Mouse (Mus musculus): ENCODE data around the gene Gm20662. TPM values are rescaled to one million over a fixed set of nuclear protein-coding genes. Genes with fewer than 3 reads are reported as not detected.
"Not testable (repeated sequence)": the region's sequence is repeated elsewhere in the genome, so short reads cannot be mapped to it uniquely, and the experiment has no call there.

The Gm20662 gene
- polyA plus RNA-seq, 1 experiment from 2014 or later: 0.64 TPM

GRCm38 (mm10) chr9:108003531-108003890, 7.4 kb downstream of the Gm20662 start:
- no peak for ATAC-seq (ENCODE audit: low FRiP score, low TSS enrichment)
- WGBS: 5% methylated on average over 8 of the region's 8 CpGs
- Histone ChIP-seq H3K4me3 (ENCODE audit: low read length) (peak overlapping the region; percentile 65), H3K4me2 (replicated peaks; ENCODE audit: low read depth, low read length) (peak overlapping the region; percentile 89), H3K9me3 (ENCODE audit: low read length) (no peaks in the 10 kb centered on the region), H3K27ac (ENCODE audit: low read length) (peak overlapping the region; percentile 83), H3K27me3 (ENCODE audit: insufficient read depth, low read length) (no peaks in the 10 kb centered on the region), H3K9ac (replicated peaks; ENCODE audit: low read length) (peak overlapping the region; percentile 84), H3K4me1 (ENCODE audit: insufficient read depth, low read length) (peaks cover 18% of the 10 kb centered on the region), H3K36me3 (ENCODE audit: insufficient read depth, low read length) (no peaks in the 10 kb centered on the region)

GRCm38 (mm10) chr9:108008041-108008440, 11.9 kb downstream of the Gm20662 start:
- H3K4me3 ChIP-seq (ENCODE audit: low read length): no peak overlapping the region
- no peak overlapping the region for H3K27ac ChIP-seq (ENCODE audit: low read length)
- no peak for ATAC-seq (ENCODE audit: low FRiP score, low TSS enrichment)
- no peaks in the 10 kb centered on the region for H3K9me3 ChIP-seq (ENCODE audit: low read length)
- no peak overlapping the region for H3K9ac ChIP-seq (replicated peaks; ENCODE audit: low read length)
- 89% methylated on average over 5 of the region's 5 CpGs for WGBS
- H3K36me3 ChIP-seq (ENCODE audit: insufficient read depth, low read length): peaks cover 6% of the 10 kb centered on the region; the same call in 1 of the 2 replicates
- H3K27me3 ChIP-seq (ENCODE audit: insufficient read depth, low read length): no peaks in the 10 kb centered on the region
- peaks cover 14% of the 10 kb centered on the region for H3K4me1 ChIP-seq (ENCODE audit: insufficient read depth, low read length)
- H3K4me2 ChIP-seq (replicated peaks; ENCODE audit: low read depth, low read length): no peak overlapping the region

- ATAC-seq (ENCODE audit: low FRiP score, low TSS enrichment): no peak
- no peaks in the 10 kb centered on the region for H3K4me1 ChIP-seq (ENCODE audit: insufficient read depth, low read length)
Measured at GRCm38 (mm10) chr9:108010385-108010784, 14.2 kb downstream of the Gm20662 start.

GRCm38 (mm10) chr9:108013577-108013976, 17.4 kb downstream of the Gm20662 start:
- H3K4me2 ChIP-seq (replicated peaks; ENCODE audit: low read depth, low read length); H3K36me3 ChIP-seq (ENCODE audit: insufficient read depth, low read length); H3K9me3 ChIP-seq (ENCODE audit: low read length); H3K27me3 ChIP-seq (ENCODE audit: insufficient read depth, low read length); H3K9ac ChIP-seq (replicated peaks; ENCODE audit: low read length); H3K4me3 ChIP-seq (ENCODE audit: low read length); ATAC-seq (ENCODE audit: low FRiP score, low TSS enrichment); H3K27ac ChIP-seq (ENCODE audit: low read length); H3K4me1 ChIP-seq (ENCODE audit: insufficient read depth, low read length): not testable (repeated sequence)
- WGBS: 97% methylated on average over 2 of the region's 2 CpGs

More at GRCm38 (mm10) chr9:108010385-108010784, 14.2 kb downstream of the Gm20662 start:
- Histone ChIP-seq H3K27ac (ENCODE audit: low read length) (no peak overlapping the region), H3K9me3 (ENCODE audit: low read length) (no peaks in the 10 kb centered on the region), H3K4me2 (replicated peaks; ENCODE audit: low read depth, low read length) (no peak overlapping the region), H3K36me3 (ENCODE audit: insufficient read depth, low read length) (peaks cover 6% of the 10 kb centered on the region; the same call in 1 of the 2 replicates), H3K9ac (replicated peaks; ENCODE audit: low read length) (no peak overlapping the region), H3K4me3 (ENCODE audit: low read length) (no peak overlapping the region), H3K27me3 (ENCODE audit: insufficient read depth, low read length) (no peaks in the 10 kb centered on the region)

- no peaks in the 10 kb centered on the region for H3K27me3 ChIP-seq (ENCODE audit: insufficient read depth, low read length)
- H3K27ac ChIP-seq (ENCODE audit: low read length): no peak overlapping the region
- H3K9ac ChIP-seq (replicated peaks; ENCODE audit: low read length): no peak overlapping the region
- peaks cover 9% of the 10 kb centered on the region; the same call in 1 of the 2 replicates for H3K36me3 ChIP-seq (ENCODE audit: insufficient read depth, low read length)
- no peak for ATAC-seq (ENCODE audit: low FRiP score, low TSS enrichment)
- H3K9me3 ChIP-seq (ENCODE audit: low read length): no peaks in the 10 kb centered on the region
- no peak overlapping the region for H3K4me2 ChIP-seq (replicated peaks; ENCODE audit: low read depth, low read length)
- WGBS: 81% methylated on average over 3 of the region's 3 CpGs
- H3K4me1 ChIP-seq (ENCODE audit: insufficient read depth, low read length): no peaks in the 10 kb centered on the region
- H3K4me3 ChIP-seq (ENCODE audit: low read length): no peak overlapping the region
Measured at GRCm38 (mm10) chr9:108017127-108017526, 21.0 kb downstream of the Gm20662 start.

- WGBS: 93% methylated on average over 1 of the region's 1 CpGs
Measured at GRCm38 (mm10) chr9:108020741-108021140, 24.6 kb downstream of the Gm20662 start.

GRCm38 (mm10) chr9:108023216-108023615, 27.1 kb downstream of the Gm20662 start:
- H3K27ac ChIP-seq (ENCODE audit: low read length): no peak overlapping the region

More at GRCm38 (mm10) chr9:108020741-108021140, 24.6 kb downstream of the Gm20662 start:
- ATAC-seq (ENCODE audit: low FRiP score, low TSS enrichment): no peak
- Histone ChIP-seq H3K9ac (replicated peaks; ENCODE audit: low read length) (no peak overlapping the region), H3K36me3 (ENCODE audit: insufficient read depth, low read length) (peaks cover 19% of the 10 kb centered on the region), H3K27me3 (ENCODE audit: insufficient read depth, low read length) (no peaks in the 10 kb centered on the region), H3K4me3 (ENCODE audit: low read length) (no peak overlapping the region), H3K4me1 (ENCODE audit: insufficient read depth, low read length) (no peaks in the 10 kb centered on the region), H3K4me2 (replicated peaks; ENCODE audit: low read depth, low read length) (no peak overlapping the region), H3K9me3 (ENCODE audit: low read length) (no peaks in the 10 kb centered on the region), H3K27ac (ENCODE audit: low read length) (no peak overlapping the region)

GRCm38 (mm10) chr9:108026584-108026983, 30.4 kb downstream of the Gm20662 start:
- Histone ChIP-seq H3K36me3 (ENCODE audit: insufficient read depth, low read length) (peaks cover 45% of the 10 kb centered on the region), H3K9ac (replicated peaks; ENCODE audit: low read length) (no peak overlapping the region), H3K4me1 (ENCODE audit: insufficient read depth, low read length) (no peaks in the 10 kb centered on the region), H3K27me3 (ENCODE audit: insufficient read depth, low read length) (no peaks in the 10 kb centered on the region), H3K27ac (ENCODE audit: low read length) (no peak overlapping the region), H3K4me2 (replicated peaks; ENCODE audit: low read depth, low read length) (no peak overlapping the region), H3K9me3 (ENCODE audit: low read length) (no peaks in the 10 kb centered on the region), H3K4me3 (ENCODE audit: low read length) (no peak overlapping the region)
- WGBS: 89% methylated on average over 3 of the region's 3 CpGs
- ATAC-seq (ENCODE audit: low FRiP score, low TSS enrichment): no peak

More at GRCm38 (mm10) chr9:108023216-108023615, 27.1 kb downstream of the Gm20662 start:
- Histone ChIP-seq H3K27me3 (ENCODE audit: insufficient read depth, low read length) (no peaks in the 10 kb centered on the region), H3K9ac (replicated peaks; ENCODE audit: low read length) (no peak overlapping the region), H3K36me3 (ENCODE audit: insufficient read depth, low read length) (peaks cover 39% of the 10 kb centered on the region), H3K4me2 (replicated peaks; ENCODE audit: low read depth, low read length) (no peak overlapping the region), H3K4me1 (ENCODE audit: insufficient read depth, low read length) (no peaks in the 10 kb centered on the region), H3K9me3 (ENCODE audit: low read length) (no peaks in the 10 kb centered on the region), H3K4me3 (ENCODE audit: low read length) (no peak overlapping the region)
- ATAC-seq (ENCODE audit: low FRiP score, low TSS enrichment): no peak
- 95% methylated on average over 3 of the region's 3 CpGs for WGBS

GRCm38 (mm10) chr9:108027867-108028266, 31.7 kb downstream of the Gm20662 start:
- no peaks in the 10 kb centered on the region for H3K4me1 ChIP-seq (ENCODE audit: insufficient read depth, low read length)
- WGBS: 94% methylated on average over 3 of the region's 3 CpGs
- H3K9me3 ChIP-seq (ENCODE audit: low read length): no peaks in the 10 kb centered on the region

GRCm38 (mm10) chr9:108032126-108032525, 36.0 kb downstream of the Gm20662 start:
- ATAC-seq (ENCODE audit: low FRiP score, low TSS enrichment): no peak
- H3K36me3 ChIP-seq (ENCODE audit: insufficient read depth, low read length): peaks cover 32% of the 10 kb centered on the region

More at GRCm38 (mm10) chr9:108027867-108028266, 31.7 kb downstream of the Gm20662 start:
- Histone ChIP-seq H3K9ac (replicated peaks; ENCODE audit: low read length) (no peak overlapping the region), H3K27me3 (ENCODE audit: insufficient read depth, low read length) (no peaks in the 10 kb centered on the region), H3K27ac (ENCODE audit: low read length) (no peak overlapping the region), H3K36me3 (ENCODE audit: insufficient read depth, low read length) (peaks cover 55% of the 10 kb centered on the region), H3K4me3 (ENCODE audit: low read length) (no peak overlapping the region), H3K4me2 (replicated peaks; ENCODE audit: low read depth, low read length) (no peak overlapping the region)
- ATAC-seq (ENCODE audit: low FRiP score, low TSS enrichment): no peak

More at GRCm38 (mm10) chr9:108032126-108032525, 36.0 kb downstream of the Gm20662 start:
- no peak overlapping the region for H3K27ac ChIP-seq (ENCODE audit: low read length)
- no peak overlapping the region for H3K4me2 ChIP-seq (replicated peaks; ENCODE audit: low read depth, low read length)
- no peaks in the 10 kb centered on the region for H3K9me3 ChIP-seq (ENCODE audit: low read length)
- no peak overlapping the region for H3K9ac ChIP-seq (replicated peaks; ENCODE audit: low read length)
- no peaks in the 10 kb centered on the region for H3K4me1 ChIP-seq (ENCODE audit: insufficient read depth, low read length)
- no peak overlapping the region for H3K4me3 ChIP-seq (ENCODE audit: low read length)
- H3K27me3 ChIP-seq (ENCODE audit: insufficient read depth, low read length): no peaks in the 10 kb centered on the region
- 93% methylated on average over 5 of the region's 5 CpGs for WGBS
